Mouse (Mus musculus): ENCODE measurements around the gene H2al1o. TPM values are rescaled to one million over a fixed set of nuclear protein-coding genes. Genes with fewer than 3 reads are reported as not detected.

H2al1o gene
- not detected for polyA plus RNA-seq (2017; shearing (Covaris generic))

GRCm38 (mm10) chrX:9572309-9572708 lies at the start of gene H2al1o:
TSS of gene H2al1o (minus strand) at chrX:9572409.

Other genes starting within 250 kb of the H2al1o start
- under 1 TPM in 1 of 2 experiments, not detected in 1; 0.54 TPM for gene H2al1k, start 221.8 kb downstream of the H2al1o start, polyA plus RNA-seq (2017; shearing (Covaris generic))
- gene Cybb, start 84.6 kb downstream of the H2al1o start, polyA plus RNA-seq (2017; shearing (Covaris generic)) = 10 to 100 TPM; 13.3 to 38.5 TPM
- gene Dynlt3, start 90.6 kb upstream of the H2al1o start, polyA plus RNA-seq (2017; shearing (Covaris generic)) = 10 to 100 TPM; 36.9 to 47.9 TPM